Mouse (Mus musculus): Measurements from ENCODE around the gene Ehd1.
A peak's percentile ranks its signal among the peaks of the same experiment; 100 is the strongest.
"Not testable (repeated sequence)": the region's sequence is repeated elsewhere in the genome, so short reads cannot be mapped to it uniquely, and the experiment has no call there.

The Ehd1 gene

DNA sequence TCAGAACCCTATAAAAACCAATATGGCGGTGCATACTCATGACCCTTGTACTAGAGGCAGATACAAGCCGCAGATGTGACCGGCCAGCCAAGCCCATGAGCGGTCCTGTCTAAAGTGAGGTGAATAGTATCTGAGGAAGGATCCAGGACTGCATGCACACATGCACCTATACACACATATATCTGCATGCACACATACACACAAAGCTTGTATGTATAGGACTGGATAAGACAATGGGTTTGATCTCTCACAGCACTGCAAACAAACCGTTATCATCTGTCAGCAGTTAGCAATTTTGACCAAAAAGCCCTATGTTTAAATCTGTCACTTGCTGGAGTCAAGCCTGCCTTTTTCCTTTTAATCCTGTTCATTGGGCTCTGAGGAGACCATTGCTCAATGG lies 25.6 kb downstream of the Ehd1 start:
- no peak for DNase-seq (ENCODE audit: low spot score)

DNA sequence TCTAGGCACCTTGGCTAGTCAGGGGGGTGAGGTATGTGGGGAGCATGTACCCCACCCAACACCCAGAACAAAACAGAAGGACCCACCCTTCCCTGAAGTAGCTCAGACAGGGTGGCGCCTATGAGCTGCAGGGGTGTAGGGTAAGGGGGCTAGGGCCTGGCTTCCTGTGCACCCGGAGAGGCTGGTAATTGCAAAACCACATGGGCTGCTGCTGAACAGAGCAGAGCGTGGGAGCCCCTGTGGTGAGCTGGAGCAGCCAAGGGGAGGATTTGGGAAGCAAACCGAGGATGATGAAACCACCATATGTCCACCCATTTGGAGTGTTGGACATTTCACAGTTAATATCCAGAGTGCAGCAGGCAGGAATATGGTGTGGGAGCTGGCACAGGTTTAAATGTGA lies 26.0 kb downstream of the Ehd1 start:
- DNase-seq (ENCODE audit: low spot score): peak; percentile 42

- DNase-seq (ENCODE audit: low spot score): no peak
These were observed 27.3 kb downstream of the Ehd1 start for GRCm38 (mm10) chr19:6303831-6304230.

DNA sequence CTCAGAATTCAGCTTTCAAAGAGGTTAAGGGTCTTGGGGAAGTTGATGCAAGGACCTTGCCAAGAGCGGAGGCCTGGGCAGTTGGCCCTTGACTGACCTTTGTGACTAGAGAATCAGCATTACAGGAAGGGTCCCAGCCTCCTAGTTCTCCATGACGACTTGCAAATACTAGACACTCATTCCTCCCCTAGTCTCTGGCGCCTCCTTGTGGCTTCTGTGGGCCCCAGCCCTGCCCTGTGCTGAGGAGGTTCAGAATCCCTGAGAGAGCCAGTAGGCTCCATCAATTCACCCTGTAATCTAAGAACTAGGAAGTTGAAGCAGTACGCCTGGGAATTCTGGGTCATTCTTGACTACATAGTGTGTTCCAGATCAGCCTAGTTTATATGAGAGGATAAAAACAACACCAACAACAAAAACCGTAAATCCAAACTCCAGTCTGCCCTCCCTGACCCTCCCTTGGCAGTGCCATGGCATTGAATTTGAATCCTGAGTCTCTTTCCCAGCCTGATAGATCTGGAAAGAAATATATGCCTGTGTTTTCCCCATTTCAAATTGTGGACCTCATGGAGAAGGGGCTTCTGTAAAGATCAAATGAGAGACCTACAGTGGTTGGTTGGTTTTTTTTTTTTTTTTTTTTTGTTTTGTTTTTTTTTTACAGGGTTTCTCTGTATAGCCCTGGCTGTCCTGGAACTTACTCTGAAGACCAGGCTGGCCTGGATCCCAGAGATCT lies 28.4 kb downstream of the Ehd1 start:
- DNase-seq (ENCODE audit: low spot score): peak; percentile 93

- DNase-seq (ENCODE audit: low spot score): no peak
These were observed 29.1 kb downstream of the Ehd1 start for GRCm38 (mm10) chr19:6305517-6306115.

DNA sequence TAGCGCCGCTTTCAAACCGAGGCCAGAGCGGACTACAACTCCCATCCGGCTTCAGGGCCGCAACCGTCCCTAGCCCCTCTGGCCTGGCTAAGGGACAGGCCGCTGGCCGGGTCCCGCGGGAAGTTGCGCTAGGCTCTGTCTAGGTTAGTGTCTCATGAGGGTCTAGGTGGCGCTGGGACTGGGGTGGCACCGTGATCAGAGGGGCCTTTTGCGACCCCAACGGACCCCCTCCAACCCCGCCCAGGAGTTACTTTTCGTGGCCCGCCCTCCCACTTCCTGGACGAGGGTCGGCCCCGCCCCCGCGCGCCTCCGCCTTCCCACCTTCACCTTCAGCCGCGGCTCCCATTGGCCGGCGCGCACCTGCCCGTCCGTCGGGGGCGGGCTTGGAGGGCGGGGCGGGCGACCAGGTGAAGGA lies 29.6 kb downstream of the Ehd1 start, which contains the start of gene Cdc42bpg:
Gene Cdc42bpg (plus strand): TSS at position 320 of the 415 bp plus-strand sequence.
- DNase-seq (ENCODE audit: low spot score): peak; percentile 84

DNA sequence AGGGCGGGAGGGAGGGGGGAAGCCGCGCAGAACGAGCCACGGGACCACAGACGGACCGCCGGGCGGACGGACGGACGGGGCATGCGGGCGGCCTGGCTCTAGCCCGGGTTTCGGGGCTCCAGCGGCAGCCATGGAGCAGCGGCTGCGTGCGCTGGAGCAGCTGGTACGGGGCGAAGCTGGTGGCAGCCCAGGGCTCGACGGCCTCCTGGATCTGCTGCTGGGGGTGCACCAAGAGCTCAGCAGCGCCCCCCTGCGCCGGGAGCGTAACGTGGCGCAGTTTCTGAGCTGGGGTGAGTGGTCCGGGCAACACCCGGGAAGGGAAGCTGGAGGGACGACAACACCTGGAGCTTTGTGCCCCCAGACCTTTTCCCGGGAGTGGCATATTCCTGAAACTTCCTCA lies 30.1 kb downstream of the Ehd1 start:
- peak; percentile 78 for DNase-seq (ENCODE audit: low spot score)

DNA sequence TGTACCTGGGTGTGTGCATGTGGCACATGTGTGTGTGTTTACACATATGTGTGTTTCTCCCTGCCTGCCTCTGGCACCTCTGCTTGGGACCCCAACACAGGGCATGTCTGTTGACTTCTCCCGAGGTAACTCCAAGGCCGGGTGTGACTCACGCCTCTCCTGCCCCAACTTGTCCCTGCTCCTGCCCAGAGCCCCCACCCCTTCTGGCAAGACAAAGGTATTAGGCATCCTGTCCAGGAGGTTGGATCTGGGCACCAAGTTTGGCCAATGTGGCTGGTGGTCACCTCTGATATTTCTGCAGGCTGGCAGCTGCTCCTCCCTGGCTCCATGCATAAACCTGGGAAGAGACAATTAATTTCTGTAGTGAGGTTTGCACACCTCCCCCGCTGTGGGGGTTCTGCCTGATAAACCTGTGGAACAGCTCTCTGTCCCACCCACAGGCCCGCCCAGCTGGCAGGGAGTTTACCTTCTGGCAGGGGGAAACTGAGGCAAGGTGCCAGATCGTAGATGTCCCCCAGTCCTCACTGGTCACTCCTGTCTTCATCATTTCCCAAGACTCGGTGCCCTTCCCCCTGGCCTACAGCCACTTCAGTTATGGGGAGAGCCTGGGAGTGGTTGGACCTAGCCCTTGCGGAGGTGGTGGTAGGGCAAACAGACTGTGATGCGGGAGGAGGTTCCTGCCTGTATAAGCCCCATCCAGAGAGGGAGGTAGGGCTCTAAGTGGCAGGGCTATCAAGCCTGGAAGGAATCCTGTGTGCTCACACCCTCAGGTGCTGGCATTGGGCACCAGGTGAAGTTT lies 31.4 kb downstream of the Ehd1 start:
- no peak for DNase-seq (ENCODE audit: low spot score)

DNA sequence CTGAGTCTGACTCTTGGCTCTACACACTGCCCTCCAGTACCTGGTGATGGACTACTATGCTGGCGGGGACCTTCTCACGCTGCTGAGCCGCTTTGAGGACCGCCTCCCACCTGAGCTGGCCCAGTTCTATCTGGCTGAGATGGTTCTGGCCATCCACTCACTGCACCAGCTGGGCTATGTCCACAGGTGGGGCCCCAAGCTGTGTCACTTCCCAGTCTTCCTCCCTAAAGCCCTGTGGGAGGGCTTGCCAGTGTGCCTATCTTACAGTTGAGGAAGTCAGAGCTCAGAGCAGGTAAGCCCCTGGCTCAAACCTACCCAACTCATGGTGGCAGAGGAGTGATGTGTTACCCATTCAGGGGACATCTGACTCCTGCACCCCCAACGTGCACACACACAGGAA lies 33.7 kb downstream of the Ehd1 start:
- no peak for DNase-seq (ENCODE audit: low spot score)

GRCm38 (mm10) chr19:6311783-6312182 lies 35.3 kb downstream of the Ehd1 start:
- not testable (repeated sequence) for DNase-seq (ENCODE audit: low spot score)

DNA sequence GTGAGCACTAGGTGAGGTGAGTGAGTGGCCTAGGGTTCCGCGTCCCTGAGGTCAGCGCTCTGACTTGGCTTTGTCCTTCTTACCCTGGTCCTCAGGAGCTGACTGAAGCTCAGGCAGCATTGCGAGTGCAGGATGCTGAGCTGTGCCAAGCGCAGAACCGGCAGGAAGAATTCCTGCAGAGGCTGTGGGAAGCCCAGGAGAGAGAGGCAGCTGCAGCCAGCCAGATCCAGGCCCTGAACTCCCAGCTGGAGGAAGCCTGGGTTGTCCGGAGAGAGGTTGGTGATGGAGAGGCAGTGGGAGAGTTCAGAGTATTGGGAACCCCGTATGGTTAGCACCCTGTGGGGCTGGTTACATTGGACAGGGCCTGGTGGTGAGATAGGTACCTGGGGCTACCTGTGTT lies 37.3 kb downstream of the Ehd1 start:
- DNase-seq (ENCODE audit: low spot score): no peak

GRCm38 (mm10) chr19:6314513-6314912 lies 38.0 kb downstream of the Ehd1 start:
- no peak for DNase-seq (ENCODE audit: low spot score)

GRCm38 (mm10) chr19:6315573-6315972 lies 39.0 kb downstream of the Ehd1 start:
- DNase-seq (ENCODE audit: low spot score): no peak

DNA sequence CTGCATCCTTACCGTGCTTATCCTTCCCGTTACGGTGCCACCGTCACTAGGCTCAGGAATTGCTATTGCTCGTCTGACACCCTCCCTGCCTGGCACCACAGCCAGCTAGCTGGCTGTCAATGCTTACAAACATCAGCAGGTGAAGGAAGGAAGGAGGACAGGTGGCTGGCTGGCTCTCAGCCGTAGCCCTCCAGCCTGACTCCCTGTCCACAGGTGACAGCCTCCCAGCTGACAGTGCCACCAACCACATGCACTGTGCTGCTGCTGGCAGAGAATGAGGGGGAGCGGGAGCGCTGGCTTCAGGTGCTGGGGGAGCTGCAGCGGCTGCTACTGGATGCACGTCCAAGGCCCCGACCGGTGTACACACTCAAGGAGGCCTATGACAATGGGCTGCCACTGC lies 41.6 kb downstream of the Ehd1 start:
- DNase-seq (ENCODE audit: low spot score): no peak

DNA sequence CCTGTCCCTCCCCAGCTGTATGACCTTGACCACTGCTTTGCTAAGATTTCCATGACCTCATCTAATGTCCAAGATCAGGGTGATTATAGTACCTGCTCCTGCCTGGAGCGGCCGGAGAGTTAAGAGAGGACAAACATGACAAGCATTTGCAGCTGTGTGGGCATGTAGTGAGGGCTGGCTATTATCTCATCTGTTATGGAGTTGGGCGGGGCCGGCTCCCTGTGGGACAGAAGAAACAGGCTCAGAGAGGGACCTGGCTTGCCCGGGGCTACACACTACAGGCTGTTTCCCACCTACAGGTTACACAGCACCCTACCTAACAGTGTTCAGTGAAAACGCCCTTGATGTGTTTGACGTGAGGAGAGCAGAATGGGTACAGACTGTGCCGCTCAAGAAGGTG lies 44.8 kb downstream of the Ehd1 start:
- DNase-seq (ENCODE audit: low spot score): no peak

GRCm38 (mm10) chr19:6321786-6322621 lies 45.5 kb downstream of the Ehd1 start:
- DNase-seq (ENCODE audit: low spot score): no peak

DNA sequence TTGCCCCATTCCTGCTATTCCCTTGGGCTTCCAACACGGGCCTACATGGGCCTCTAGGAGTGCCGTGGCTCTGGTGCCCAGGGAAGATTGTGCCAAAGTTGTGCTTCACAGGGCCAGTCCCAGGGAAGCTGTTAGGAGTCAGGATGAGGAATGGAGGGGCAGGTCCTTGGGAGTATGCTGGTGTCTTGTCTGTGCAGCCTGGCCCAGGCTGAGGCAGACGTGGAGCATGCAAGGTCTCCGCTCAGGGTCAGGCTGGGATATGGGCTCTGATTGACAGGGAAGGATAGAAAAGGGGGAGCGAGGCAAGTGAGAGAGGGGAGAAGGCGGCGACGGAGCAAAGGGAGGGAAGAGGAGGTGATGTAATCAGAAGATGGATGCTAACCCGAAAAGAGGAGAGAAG lies 48.2 kb downstream of the Ehd1 start:
- no peak for DNase-seq (ENCODE audit: low spot score)

GRCm38 (mm10) chr19:6331178-6331577 lies 54.7 kb downstream of the Ehd1 start:
- no peak for DNase-seq (ENCODE audit: low spot score)

GRCm38 (mm10) chr19:6331719-6332516 lies 55.4 kb downstream of the Ehd1 start:
- DNase-seq (ENCODE audit: low spot score): peak; percentile 91

- no peak for DNase-seq (ENCODE audit: low spot score)
These were observed 57.5 kb downstream of the Ehd1 start for GRCm38 (mm10) chr19:6333761-6334595.

Measured in embryo, embryonic 10 days (tissue).